Comparison of ENCODE assay signal across 14 mouse cellular contexts in genomic region chr4:35165947-35166346, GRCm38 (mm10). TPM values are rescaled to one million over a fixed set of nuclear protein-coding genes. Genes with fewer than 3 reads are reported as not detected.
DNase-seq lines count a peak whose midpoint lies in the region; ATAC-seq and TF ChIP-seq lines count a peak whose summit lies in the region.
"Had no signal": no experiment of that assay in that cellular context is flagged by ENCODE, and none has a peak within 500 bp of the region (broad histone marks: within the 10 kb centered on the region; RNA-seq: fewer than 3 reads in every experiment).

No protein-coding gene starts in this region.

- no peak overlapping the region for H3K4me3 ChIP-seq in midbrain, embryonic 11.5 days (ENCODE audit: low read depth, low read length)
- H3K4me3 ChIP-seq in midbrain, embryonic 10.5 days = no peak overlapping the region
- H3K4me3 ChIP-seq in intestine, embryonic 16.5 days (ENCODE audit: low read length) = no peak overlapping the region
- no peak overlapping the region for H3K4me3 ChIP-seq in liver, postnatal 0 days (ENCODE audit: low read depth, low read length)
- no peak overlapping the region for H3K4me3 ChIP-seq in heart, adult 2 months
- H3K4me3 ChIP-seq: limb, embryonic 12.5 days had no signal

- no peaks in the 10 kb centered on the region for H3K36me3 ChIP-seq in midbrain, embryonic 11.5 days (ENCODE audit: control insufficient read depth, insufficient read depth, low read length)
- no peaks in the 10 kb centered on the region for H3K36me3 ChIP-seq in midbrain, embryonic 10.5 days
- H3K36me3 ChIP-seq in intestine, embryonic 16.5 days (ENCODE audit: control insufficient read depth, insufficient read depth, low read length) = no peaks in the 10 kb centered on the region
- no peaks in the 10 kb centered on the region for H3K36me3 ChIP-seq in liver, postnatal 0 days (replicated peaks; ENCODE audit: insufficient read depth, low read length)
- H3K36me3 ChIP-seq in heart, adult 2 months (ENCODE audit: control insufficient read depth, insufficient read depth, low read length) = no peaks in the 10 kb centered on the region
- H3K36me3 ChIP-seq: limb, embryonic 12.5 days had no signal

- no peak overlapping the region for H3K9ac ChIP-seq in midbrain, embryonic 11.5 days (ENCODE audit: low read length)
- H3K9ac ChIP-seq in intestine, embryonic 16.5 days (ENCODE audit: low read depth, low read length) = no peak overlapping the region
- peak overlapping the region; percentile 27; the same call in 1 of the 2 replicates for H3K9ac ChIP-seq in liver, postnatal 0 days (replicated peaks)
- H3K9ac ChIP-seq in heart, adult 2 months (ENCODE audit: low read depth, low read length) = no peak overlapping the region
- H3K9ac ChIP-seq: limb, embryonic 12.5 days had no signal

- TF ChIP-seq CTCF in liver, postnatal 0 days (IDR thresholded peaks at IDR 0.05; ENCODE audit: low read depth) = no peak
- no peak for TF ChIP-seq CTCF in heart, adult 2 months (IDR thresholded peaks at IDR 0.05)

- TF ChIP-seq POLR2A in heart, adult 2 months (IDR thresholded peaks at IDR 0.05; ENCODE audit: insufficient read depth, low read depth, low read length) = no peak

- ATAC-seq in midbrain, embryonic 11.5 days (ENCODE audit: low FRiP score) = no peak
- ATAC-seq in intestine, embryonic 16.5 days = peak; percentile 87
- ATAC-seq in liver, postnatal 0 days = peak; percentile 84

- H3K4me1 ChIP-seq in midbrain, embryonic 11.5 days (ENCODE audit: control insufficient read depth, insufficient read depth, low read length) = no peaks in the 10 kb centered on the region
- H3K4me1 ChIP-seq in midbrain, embryonic 10.5 days = no peaks in the 10 kb centered on the region
- H3K4me1 ChIP-seq in intestine, embryonic 16.5 days (ENCODE audit: control insufficient read depth, insufficient read depth, low read length) = peaks cover 4% of the 10 kb centered on the region
- 0 out of 2 replicates have a peak, but pooled peaks cover 2% of the 10 kb centered on the region for H3K4me1 ChIP-seq in liver, postnatal 0 days (ENCODE audit: insufficient read depth)
- no peaks in the 10 kb centered on the region for H3K4me1 ChIP-seq in heart, adult 2 months (ENCODE audit: control insufficient read depth, insufficient read depth, low read length)
- H3K4me1 ChIP-seq: limb, embryonic 12.5 days had no signal

- H3K27ac ChIP-seq in midbrain, embryonic 11.5 days (ENCODE audit: low read depth, low read length) = no peak overlapping the region
- H3K27ac ChIP-seq in midbrain, embryonic 10.5 days (replicated peaks) = no peak overlapping the region
- H3K27ac ChIP-seq in intestine, embryonic 16.5 days (ENCODE audit: low read length) = no peak overlapping the region
- peak overlapping the region; percentile 75 for H3K27ac ChIP-seq in liver, postnatal 0 days (ENCODE audit: low read depth)
- H3K27ac ChIP-seq in heart, adult 2 months = no peak overlapping the region
- H3K27ac ChIP-seq: limb, embryonic 12.5 days had no signal

- no peaks in the 10 kb centered on the region for H3K79me2 ChIP-seq in heart, adult 2 months (replicated peaks; ENCODE audit: control insufficient read depth, insufficient read depth, low read length)

- H3K4me2 ChIP-seq in midbrain, embryonic 11.5 days = no peak overlapping the region
- no peak overlapping the region for H3K4me2 ChIP-seq in intestine, embryonic 16.5 days (ENCODE audit: low read depth, low read length)
- no peak overlapping the region for H3K4me2 ChIP-seq in liver, postnatal 0 days (ENCODE audit: low read depth, low read length)
- H3K4me2 ChIP-seq: limb, embryonic 12.5 days had no signal

- peak; percentile 6 for DNase-seq in midbrain, embryonic 11.5 days (ENCODE audit: low spot score, missing footprints)
- DNase-seq in midbrain, embryonic 10.5 days (ENCODE audit: low spot score) = no peak
- DNase-seq in liver, postnatal 0 days = no peak
- no peak for DNase-seq in spleen, postnatal 36 days (ENCODE audit: low spot score in 2 of 2)
- DNase-seq in right cerebral cortex, postnatal 4 days = no peak
- no peak for DNase-seq in heart, adult 2 months
- DNase-seq in urinary bladder, postnatal 25 days (ENCODE audit: low spot score) = no peak
- DNase-seq: cerebellum, postnatal 25 days; thymus, postnatal 25 days had no signal

- no peaks in the 10 kb centered on the region for H3K9me3 ChIP-seq in midbrain, embryonic 11.5 days (ENCODE audit: control insufficient read depth, low read length)
- no peaks in the 10 kb centered on the region for H3K9me3 ChIP-seq in midbrain, embryonic 10.5 days (replicated peaks)
- no peaks in the 10 kb centered on the region for H3K9me3 ChIP-seq in intestine, embryonic 16.5 days (ENCODE audit: control insufficient read depth, low read length)
- no peaks in the 10 kb centered on the region for H3K9me3 ChIP-seq in liver, postnatal 0 days (ENCODE audit: low read length)
- H3K9me3 ChIP-seq: limb, embryonic 12.5 days had no signal

- TF ChIP-seq EP300 in liver, postnatal 0 days (IDR thresholded peaks at IDR 0.05; ENCODE audit: low read depth) = no peak
- no peak for TF ChIP-seq EP300 in heart, adult 2 months (IDR thresholded peaks at IDR 0.05; ENCODE audit: insufficient read depth, low read depth, low read length)

- WGBS in midbrain, embryonic 11.5 days = 79% methylated on average over 3 of the region's 3 CpGs
- 90% methylated on average over 3 of the region's 3 CpGs for WGBS in midbrain, embryonic 10.5 days
- 48% methylated on average over 3 of the region's 3 CpGs for WGBS in intestine, embryonic 16.5 days
- WGBS in liver, postnatal 0 days (ENCODE audit: insufficient replicate concordance) = 21% methylated on average over 3 of the region's 3 CpGs
- WGBS in heart, adult 2 months = 67% methylated on average over 3 of the region's 3 CpGs

- H3K27me3 ChIP-seq in midbrain, embryonic 11.5 days (ENCODE audit: control insufficient read depth, insufficient read depth, low read length) = no peaks in the 10 kb centered on the region
- no peaks in the 10 kb centered on the region for H3K27me3 ChIP-seq in midbrain, embryonic 10.5 days (ENCODE audit: low read depth, poor library complexity, severe bottlenecking)
- H3K27me3 ChIP-seq in intestine, embryonic 16.5 days (replicated peaks; ENCODE audit: control insufficient read depth, insufficient read depth, low read length) = no peaks in the 10 kb centered on the region
- H3K27me3 ChIP-seq in liver, postnatal 0 days (ENCODE audit: insufficient read depth, low read length) = no peaks in the 10 kb centered on the region
- H3K27me3 ChIP-seq in heart, adult 2 months (ENCODE audit: control insufficient read depth, insufficient read depth, low read length) = no peaks in the 10 kb centered on the region
- H3K27me3 ChIP-seq: limb, embryonic 12.5 days had no signal

- intact Hi-C loops in heart, adult 2 months (cut with DNase I) = no loop called here

RNA-seq across cellular contexts. Expression of gene Mob3b, which starts 8.7 kb away (rescaled TPM):
- polyA plus RNA-seq in midbrain, embryonic 11.5 days (2014; fragmentation: Nextera tagmentation; extraction: Ambion mirVana) = 16.5 and 18.3 TPM in 2 replicates
- polyA plus RNA-seq in midbrain, embryonic 10.5 days (2016; fragmentation: Nextera tagmentation; extraction: Ambion mirVana) = 19.8 and 21.5 TPM in 2 replicates
- 27.3 and 27.5 TPM in 2 replicates for polyA plus RNA-seq in intestine, embryonic 16.5 days (2015; fragmentation: Nextera tagmentation; extraction: Ambion mirVana)
- polyA plus RNA-seq in liver, postnatal 0 days (2015; fragmentation: Nextera tagmentation; extraction: Ambion mirVana) = 13.6 and 14.2 TPM in 2 replicates
- total RNA-seq in heart, adult 2 months (2021) = 1 to 10 TPM; 1.2 to 1.4 TPM
- 0.56 and 0.66 TPM in 2 replicates for polyA plus RNA-seq in heart, adult 2 months (2012; rRNA removed)

RNA-seq across cellular contexts. Expression of gene Ifnk, which starts 14.1 kb away (rescaled TPM):
- polyA plus RNA-seq in midbrain, embryonic 11.5 days (2014; fragmentation: Nextera tagmentation; extraction: Ambion mirVana) = 0.46 TPM in 1 of 2 replicates, not detected in the other
- polyA plus RNA-seq in midbrain, embryonic 10.5 days (2016; fragmentation: Nextera tagmentation; extraction: Ambion mirVana) = 0.29 and 0.30 TPM in 2 replicates
- polyA plus RNA-seq in intestine, embryonic 16.5 days (2015; fragmentation: Nextera tagmentation; extraction: Ambion mirVana) = 0.29 and 0.45 TPM in 2 replicates
- 0.27 and 0.50 TPM in 2 replicates for polyA plus RNA-seq in liver, postnatal 0 days (2015; fragmentation: Nextera tagmentation; extraction: Ambion mirVana)
- not detected for total RNA-seq in heart, adult 2 months (2021)
- not detected in 2 replicates for polyA plus RNA-seq in heart, adult 2 months (2012; rRNA removed)
- total RNA-seq: heart, adult 8-10 months; layer of hippocampus, postnatal 10 days had no signal
- polyA plus RNA-seq: small intestine, adult 2 months had no signal
